Mouse (Mus musculus) intestine, postnatal 0 days (tissue): Measurements from ENCODE around the gene Fscn3. TPM values are rescaled to one million over a fixed set of nuclear protein-coding genes. Genes with fewer than 3 reads are reported as not detected.

Experiments
- ATAC-seq: fragments of 200-750 bp; cut with Nextera tagmentation; 2 replicates; pipeline ENCODE4 v1.8.0; 2017; ENCODE audit warnings: mild to moderate bottlenecking, moderate TSS enrichment, moderate library complexity
- H3K27ac ChIP-seq: fragments of 300-500 bp; sonication (generic); 2 replicates; pipeline ENCODE4 v1.5.1; 2014; ENCODE audit warnings: mild to moderate bottlenecking, low read depth, low read length, moderate library complexity
- H3K27me3 ChIP-seq: fragments of 300-500 bp; sonication (generic); replicated peaks from 2 replicates; pipeline ENCODE4 v1.6.1; 2014; ENCODE audit warnings: low read length, mixed read lengths; ENCODE audit not compliant: control insufficient read depth, insufficient read depth
- H3K36me3 ChIP-seq: fragments of 300-500 bp; sonication (generic); 2 replicates; pipeline ENCODE4 v1.6.1; 2014; ENCODE audit warnings: mild to moderate bottlenecking, moderate library complexity; ENCODE audit not compliant: control insufficient read depth, insufficient read depth
- H3K4me1 ChIP-seq: fragments of 300-500 bp; sonication (generic); replicated peaks from 2 replicates; pipeline ENCODE4 v1.6.1; 2014; ENCODE audit warnings: antibody characterized with exemption, low read length, mixed read lengths; ENCODE audit not compliant: control insufficient read depth, insufficient read depth
- H3K4me2 ChIP-seq: fragments of 300-500 bp; sonication (generic); replicated peaks from 2 replicates; pipeline ENCODE4 v1.6.1; 2014; ENCODE audit warnings: low read depth, mild to moderate bottlenecking, moderate library complexity
- H3K4me3 ChIP-seq: fragments of 300-500 bp; sonication (generic); 2 replicates; pipeline ENCODE4 v1.5.1; 2014; ENCODE audit warnings: low read depth, low read length
- H3K9ac ChIP-seq: fragments of 300-500 bp; sonication (generic); 2 replicates; pipeline ENCODE4 v1.6.1; 2014; ENCODE audit warnings: mild to moderate bottlenecking, low read depth, low read length
- H3K9me3 ChIP-seq: fragments of 300-500 bp; sonication (generic); 2 replicates; pipeline ENCODE4 v1.6.1; 2016; ENCODE audit warnings: mixed run types; ENCODE audit not compliant: control insufficient read depth
- CTCF ChIP-seq: sonication (generic); IDR thresholded peaks from 2 replicates; pipeline ENCODE4 v1.5.1; 2016; ENCODE audit warnings: low read depth, mild to moderate bottlenecking, control low read depth, antibody characterized with exemption, moderate library complexity
- WGBS: fragments of 180-500 bp; shearing (Covaris S2); extraction: QIAGEN DNeasy Blood & Tissue Kit; methylation state at CpG from one replicate; pipeline ENCODE4 v1.1.7; 2014; 5-methylcytosine and 5-hydroxymethylcytosine counted together
- polyA plus RNA-seq: library from polyadenylated mRNA; unstranded; fragments of >200 nt; fragmentation: Nextera tagmentation; extraction: Ambion mirVana; gene quantifications from 2 replicates; pipeline ENCODE4 v1.2.1, GENCODE M21; 2015

The Fscn3 gene
- polyA plus RNA-seq, 1 experiment from 2014 or later = not detected

- ATAC-seq = peak; percentile 72
- Histone ChIP-seq H3K9ac (no peak overlapping the region), H3K4me2 (peak overlapping the region; percentile 25), H3K4me1 (0 out of 2 replicates have a peak, but pooled peaks cover 7% of the 10 kb centered on the region), H3K27me3 (no peaks in the 10 kb centered on the region), H3K36me3 (peaks cover under 1% of the 10 kb centered on the region; the same call in 1 of the 2 replicates), H3K4me3 (no peak overlapping the region), H3K27ac (no peak overlapping the region), H3K9me3 (no peaks in the 10 kb centered on the region)
- TF ChIP-seq CTCF = no peak
- WGBS = 32% methylated on average over 6 of the region's 7 CpGs
Measured at GRCm38 (mm10) chr6:28486905-28487304, 59.3 kb downstream of the Fscn3 start.

Other genes with a start within 250 kb of the Fscn3 start
- gene Zfp800, start 29.8 kb upstream of the Fscn3 start, polyA plus RNA-seq = 19.2 and 19.3 TPM in 2 replicates
- gene Arf5, start 4.2 kb upstream of the Fscn3 start, polyA plus RNA-seq = 289 and 307 TPM in 2 replicates
- 5.3 and 6.8 TPM in 2 replicates for gene Gcc1, start 601 bp downstream of the Fscn3 start, polyA plus RNA-seq
- gene Pax4, start 21.6 kb downstream of the Fscn3 start, polyA plus RNA-seq = 0.37 and 1.3 TPM in 2 replicates
- 39.4 and 41.8 TPM in 2 replicates for gene Snd1, start 47.4 kb downstream of the Fscn3 start, polyA plus RNA-seq